Mouse (Mus musculus): ENCODE data around the gene Mthfs. TPM values are rescaled to one million over a fixed set of nuclear protein-coding genes. Genes with fewer than 3 reads are reported as not detected.

Mthfs gene
- polyA plus RNA-seq, 1 experiment from 2014 or later = 16.6 TPM

DNA sequence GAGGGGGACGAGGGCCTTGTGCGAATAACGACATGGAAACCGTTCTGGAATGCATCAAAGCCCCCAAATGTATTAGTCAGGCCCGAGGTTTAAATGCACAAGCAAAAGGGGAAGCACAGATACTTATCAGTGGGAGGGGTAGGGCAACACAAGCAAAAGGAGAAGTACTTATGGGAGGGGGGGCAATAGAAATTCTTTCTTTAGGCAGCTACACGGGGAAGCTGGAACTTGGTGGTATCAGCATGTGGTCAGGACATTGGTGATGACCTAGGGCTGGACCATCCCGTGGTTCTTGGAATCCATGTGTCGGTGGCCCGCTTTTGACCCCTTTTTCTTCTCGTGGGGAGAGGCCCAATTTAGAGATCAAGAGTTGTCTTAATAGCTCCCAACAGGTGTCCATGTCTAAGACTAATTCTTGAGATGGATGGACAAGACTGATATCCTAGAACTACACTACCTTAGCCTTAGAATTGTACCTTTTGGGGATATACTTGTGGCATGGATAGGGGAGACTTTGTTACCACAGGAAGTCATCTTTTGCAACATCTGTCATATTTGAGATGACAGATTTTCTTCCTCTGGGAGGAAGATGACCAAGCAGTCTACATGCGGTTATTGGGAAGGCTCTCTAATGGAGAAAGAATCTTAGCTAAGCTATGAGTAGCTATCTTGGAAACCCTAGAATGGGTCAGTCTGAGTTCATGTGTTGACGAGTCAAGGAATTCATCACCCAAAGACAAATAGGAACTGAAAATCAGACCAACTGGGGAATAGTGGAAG lies 46.3 kb downstream of the Mthfs start:
- ATAC-seq (ENCODE audit: extremely low read depth, insufficient number of reproducible peaks, low FRiP score, low TSS enrichment) = no peak

DNA sequence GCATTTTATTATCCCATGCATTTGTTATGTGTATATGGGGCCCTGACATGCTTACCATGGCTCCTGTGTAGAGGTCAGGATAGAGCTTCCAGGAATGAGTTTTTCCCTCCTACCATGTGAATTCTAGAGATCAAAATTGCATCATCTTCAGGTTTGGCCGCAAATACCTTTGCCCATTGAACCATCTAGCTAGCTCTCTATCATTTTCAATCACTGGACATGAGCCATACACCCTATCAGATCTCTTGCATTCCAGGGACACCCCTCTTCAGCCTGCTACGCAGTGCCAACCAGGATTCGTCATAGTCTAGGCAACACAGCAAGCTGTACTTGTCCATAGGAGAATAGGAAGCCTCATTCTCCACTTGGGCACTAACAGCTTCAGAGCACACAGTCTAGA lies 53.5 kb downstream of the Mthfs start:
- H3K9me3 ChIP-seq = no peaks in the 10 kb centered on the region
- no peak overlapping the region for H3K4me2 ChIP-seq
- 80% methylated on average over 3 of the region's 3 CpGs for WGBS
- ATAC-seq (ENCODE audit: extremely low read depth, insufficient number of reproducible peaks, low FRiP score, low TSS enrichment) = no peak
- no peak overlapping the region for H3K4me3 ChIP-seq
- no peak overlapping the region for H3K27ac ChIP-seq (replicated peaks)
- H3K27me3 ChIP-seq (replicated peaks) = no peaks in the 10 kb centered on the region
- no peaks in the 10 kb centered on the region for H3K36me3 ChIP-seq
- no peaks in the 10 kb centered on the region for H3K4me1 ChIP-seq
- no peak overlapping the region for H3K9ac ChIP-seq

More for the DNA sequence above, 46.3 kb downstream of the Mthfs start:
- Histone ChIP-seq H3K4me3 (no peak overlapping the region), H3K27me3 (replicated peaks) (no peaks in the 10 kb centered on the region), H3K9me3 (no peaks in the 10 kb centered on the region), H3K4me1 (no peaks in the 10 kb centered on the region), H3K4me2 (no peak overlapping the region), H3K27ac (replicated peaks) (no peak overlapping the region), H3K36me3 (no peaks in the 10 kb centered on the region), H3K9ac (no peak overlapping the region)
- WGBS = 76% methylated on average over 12 of the region's 12 CpGs

DNA sequence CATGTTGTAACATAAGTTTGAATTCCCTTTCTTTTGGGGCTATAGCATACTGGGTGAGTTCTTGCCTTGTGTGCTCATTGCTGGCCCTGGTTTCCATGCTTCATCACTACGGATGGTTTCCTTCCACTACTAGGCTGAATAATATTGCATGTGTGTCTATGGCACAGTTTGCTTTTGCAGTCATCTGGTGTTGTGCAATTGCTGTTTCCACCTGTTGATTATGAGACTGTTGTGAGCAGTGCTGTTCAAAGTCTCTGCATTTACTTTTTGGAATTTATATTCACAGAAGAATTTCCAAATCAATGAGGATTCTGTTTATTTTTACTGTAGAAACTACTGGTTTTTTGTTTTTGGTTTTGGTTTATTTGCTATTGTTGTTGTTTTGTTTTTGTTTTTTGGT lies 54.1 kb downstream of the Mthfs start:
- Histone ChIP-seq H3K36me3 (no peaks in the 10 kb centered on the region), H3K27me3 (replicated peaks) (no peaks in the 10 kb centered on the region), H3K4me3 (no peak overlapping the region), H3K4me1 (no peaks in the 10 kb centered on the region), H3K27ac (replicated peaks) (no peak overlapping the region), H3K4me2 (no peak overlapping the region), H3K9me3 (peaks cover 5% of the 10 kb centered on the region; the same call in 1 of the 2 replicates), H3K9ac (no peak overlapping the region)
- 79% methylated on average over 1 of the region's 1 CpGs for WGBS
- ATAC-seq (ENCODE audit: extremely low read depth, insufficient number of reproducible peaks, low FRiP score, low TSS enrichment) = no peak

DNA sequence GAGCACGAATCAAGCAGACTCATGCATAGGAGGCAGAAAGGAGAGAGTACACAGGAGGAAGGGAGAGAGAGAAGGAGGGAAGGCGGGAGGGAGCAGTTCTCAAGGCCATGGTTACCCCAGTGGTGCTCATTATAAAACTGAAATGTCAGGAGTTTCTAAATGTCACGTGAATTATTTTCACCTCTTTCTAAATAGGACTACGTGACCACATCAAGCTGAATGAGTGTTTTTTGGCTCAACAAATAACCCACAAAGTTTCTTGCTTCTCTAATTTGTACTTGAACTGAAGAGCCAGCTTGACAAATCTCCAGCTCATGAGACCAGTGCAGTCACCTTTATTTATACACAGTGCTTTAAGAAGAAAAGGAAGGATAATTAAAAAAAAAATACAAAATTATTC lies 56.6 kb downstream of the Mthfs start:
- Histone ChIP-seq H3K9me3 (peaks cover 9% of the 10 kb centered on the region; the same call in 1 of the 2 replicates), H3K4me3 (no peak overlapping the region), H3K27ac (replicated peaks) (no peak overlapping the region), H3K27me3 (replicated peaks) (no peaks in the 10 kb centered on the region), H3K9ac (no peak overlapping the region), H3K36me3 (no peaks in the 10 kb centered on the region), H3K4me2 (no peak overlapping the region), H3K4me1 (no peaks in the 10 kb centered on the region)
- 74% methylated on average over 4 of the region's 4 CpGs for WGBS
- no peak for ATAC-seq (ENCODE audit: extremely low read depth, insufficient number of reproducible peaks, low FRiP score, low TSS enrichment)

DNA sequence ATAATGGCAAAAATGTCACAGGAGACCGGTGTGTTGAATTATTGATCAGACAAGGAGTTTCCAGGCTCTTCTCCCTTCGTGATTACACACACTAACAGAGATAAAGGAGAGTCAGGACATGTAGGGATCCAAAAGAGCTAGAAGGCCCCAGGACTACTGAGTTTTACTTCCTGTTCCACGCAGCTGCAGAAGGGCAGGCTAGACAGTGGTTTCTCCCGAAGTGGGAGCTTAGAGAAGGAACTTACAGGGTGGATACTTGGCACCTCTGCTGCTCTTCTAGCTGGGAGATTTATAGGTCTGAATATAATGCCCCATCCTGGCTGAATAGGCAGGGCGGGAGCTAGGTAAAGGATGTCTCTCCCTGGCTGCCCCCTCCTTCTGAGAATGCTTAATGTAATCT lies 57.1 kb downstream of the Mthfs start:
- Histone ChIP-seq H3K9ac (no peak overlapping the region), H3K4me2 (no peak overlapping the region), H3K27ac (replicated peaks) (no peak overlapping the region), H3K36me3 (no peaks in the 10 kb centered on the region), H3K27me3 (replicated peaks) (no peaks in the 10 kb centered on the region), H3K4me1 (no peaks in the 10 kb centered on the region), H3K9me3 (peaks cover 9% of the 10 kb centered on the region; the same call in 1 of the 2 replicates), H3K4me3 (no peak overlapping the region)
- 55% methylated on average over 5 of the region's 5 CpGs for WGBS
- no peak for ATAC-seq (ENCODE audit: extremely low read depth, insufficient number of reproducible peaks, low FRiP score, low TSS enrichment)

DNA sequence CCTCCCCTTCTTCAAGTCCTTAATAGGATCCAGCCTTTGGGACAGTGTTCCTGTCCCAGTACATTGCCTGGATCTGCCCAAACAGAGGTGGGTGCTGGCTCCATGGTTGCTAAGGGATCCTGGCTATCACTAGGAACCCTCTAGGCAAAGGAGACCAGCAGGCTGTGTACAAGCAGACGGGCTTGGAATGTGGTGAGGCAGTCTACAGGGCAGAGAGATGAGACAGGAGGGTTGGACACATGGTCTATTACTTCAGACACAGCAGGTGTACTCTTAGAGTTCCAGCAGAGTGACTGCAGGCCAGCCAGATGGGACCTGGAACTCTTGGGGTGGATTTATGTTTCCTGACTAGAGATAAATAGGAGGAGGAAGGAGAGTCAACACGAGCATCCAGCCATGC lies 59.9 kb downstream of the Mthfs start:
- Histone ChIP-seq H3K4me2 (no peak overlapping the region), H3K9me3 (peaks cover 9% of the 10 kb centered on the region; the same call in 1 of the 2 replicates), H3K9ac (no peak overlapping the region), H3K36me3 (no peaks in the 10 kb centered on the region), H3K27ac (replicated peaks) (no peak overlapping the region), H3K4me3 (no peak overlapping the region), H3K4me1 (no peaks in the 10 kb centered on the region), H3K27me3 (replicated peaks) (no peaks in the 10 kb centered on the region)
- no peak for ATAC-seq (ENCODE audit: extremely low read depth, insufficient number of reproducible peaks, low FRiP score, low TSS enrichment)
- 72% methylated on average over 2 of the region's 2 CpGs for WGBS

DNA sequence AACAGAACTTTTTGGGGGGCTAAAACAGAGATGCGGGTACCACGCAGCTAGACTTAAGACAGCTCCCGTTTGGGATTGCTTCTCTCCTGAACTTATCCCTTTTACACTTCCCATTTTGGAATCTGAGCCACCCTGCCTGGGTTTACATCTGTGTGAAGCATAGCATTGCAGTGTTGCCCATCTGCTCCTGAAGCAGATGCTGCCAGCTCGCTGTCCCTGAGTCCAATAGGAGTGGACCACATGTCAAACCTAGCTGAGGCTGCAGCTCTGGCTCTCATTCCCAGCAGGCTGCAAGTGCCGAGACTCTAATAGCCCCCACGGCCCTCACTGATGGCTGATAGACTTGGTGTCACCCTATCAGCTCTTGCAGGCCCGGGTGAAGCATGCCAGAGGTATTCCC lies 63.3 kb downstream of the Mthfs start:
- no peak for ATAC-seq (ENCODE audit: extremely low read depth, insufficient number of reproducible peaks, low FRiP score, low TSS enrichment)
- H3K4me2 ChIP-seq = no peak overlapping the region
- no peak overlapping the region for H3K4me3 ChIP-seq
- 52% methylated on average over 7 of the region's 7 CpGs for whole genome bisulfite sequencing
- no peaks in the 10 kb centered on the region for H3K27me3 ChIP-seq (replicated peaks)
- H3K4me1 ChIP-seq = no peaks in the 10 kb centered on the region
- H3K9ac ChIP-seq = no peak overlapping the region
- no peaks in the 10 kb centered on the region for H3K36me3 ChIP-seq
- no peak overlapping the region for H3K27ac ChIP-seq (replicated peaks)
- H3K9me3 ChIP-seq = peaks cover 9% of the 10 kb centered on the region; the same call in 1 of the 2 replicates

DNA sequence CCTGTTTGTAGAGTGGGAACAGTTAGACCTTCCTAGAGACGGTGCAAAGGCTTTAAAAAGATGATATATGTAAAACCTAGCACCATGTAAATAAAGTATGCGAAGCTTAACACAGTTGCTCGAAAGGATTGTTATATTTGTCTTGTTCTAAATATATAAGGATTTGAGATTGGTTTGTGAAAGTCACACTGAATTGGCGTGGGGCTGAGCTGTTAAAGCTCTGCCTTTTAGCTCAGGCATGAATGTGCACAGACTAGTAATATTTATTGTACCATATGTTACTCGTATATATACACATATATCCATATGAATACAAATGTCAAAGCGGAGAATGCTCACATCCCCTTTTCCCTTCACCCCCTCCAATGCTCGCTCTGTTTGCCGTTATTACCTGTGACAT lies 67.7 kb downstream of the Mthfs start:
- H3K9ac ChIP-seq = no peak overlapping the region
- H3K4me3 ChIP-seq = no peak overlapping the region
- H3K4me1 ChIP-seq = no peaks in the 10 kb centered on the region
- no peaks in the 10 kb centered on the region for H3K27me3 ChIP-seq (replicated peaks)
- no peak overlapping the region for H3K27ac ChIP-seq (replicated peaks)
- H3K9me3 ChIP-seq = no peaks in the 10 kb centered on the region
- H3K36me3 ChIP-seq = no peaks in the 10 kb centered on the region
- ATAC-seq (ENCODE audit: extremely low read depth, insufficient number of reproducible peaks, low FRiP score, low TSS enrichment) = no peak
- no peak overlapping the region for H3K4me2 ChIP-seq
- 76% methylated on average over 8 of the region's 8 CpGs for WGBS

DNA sequence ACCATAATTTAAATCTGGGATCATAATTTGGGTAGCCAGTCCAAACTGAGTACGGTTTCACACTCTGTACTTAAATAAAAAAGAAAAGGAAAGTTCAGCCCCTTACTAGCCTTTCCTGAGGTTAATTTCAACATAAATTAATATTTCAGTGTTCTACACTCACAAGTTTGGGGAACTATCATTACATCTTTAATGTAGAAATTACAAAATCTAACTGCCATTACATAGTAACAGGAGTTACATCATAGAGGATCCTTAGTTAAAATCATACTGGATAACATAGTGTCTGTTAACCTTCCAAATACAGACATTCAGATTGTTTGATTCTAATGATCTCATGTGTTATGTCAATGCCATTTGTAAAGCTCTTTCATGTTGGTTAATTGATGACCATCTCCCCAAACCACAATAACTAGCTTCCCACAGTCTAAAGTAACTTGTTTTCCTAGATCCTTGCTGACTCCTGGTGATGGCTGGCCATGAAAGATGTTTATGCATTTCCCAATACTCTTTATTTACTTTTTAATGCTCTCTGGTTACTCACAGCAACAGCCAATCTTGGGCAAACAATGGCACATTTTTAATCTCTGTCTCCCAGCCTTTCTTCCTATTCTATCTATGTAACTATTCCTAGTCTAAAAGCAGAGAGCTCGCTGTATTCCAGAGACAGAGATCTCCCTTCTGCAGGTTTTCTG lies 72.0 kb downstream of the Mthfs start:
- H3K36me3 ChIP-seq = no peaks in the 10 kb centered on the region
- no peak overlapping the region for H3K27ac ChIP-seq (replicated peaks)
- no peaks in the 10 kb centered on the region for H3K4me1 ChIP-seq
- H3K9me3 ChIP-seq = no peaks in the 10 kb centered on the region
- no peak overlapping the region for H3K4me3 ChIP-seq
- 81% methylated on average over 2 of the region's 2 CpGs for WGBS
- no peaks in the 10 kb centered on the region for H3K27me3 ChIP-seq (replicated peaks)
- no peak overlapping the region for H3K4me2 ChIP-seq
- no peak overlapping the region for H3K9ac ChIP-seq
- ATAC-seq (ENCODE audit: extremely low read depth, insufficient number of reproducible peaks, low FRiP score, low TSS enrichment) = no peak

DNA sequence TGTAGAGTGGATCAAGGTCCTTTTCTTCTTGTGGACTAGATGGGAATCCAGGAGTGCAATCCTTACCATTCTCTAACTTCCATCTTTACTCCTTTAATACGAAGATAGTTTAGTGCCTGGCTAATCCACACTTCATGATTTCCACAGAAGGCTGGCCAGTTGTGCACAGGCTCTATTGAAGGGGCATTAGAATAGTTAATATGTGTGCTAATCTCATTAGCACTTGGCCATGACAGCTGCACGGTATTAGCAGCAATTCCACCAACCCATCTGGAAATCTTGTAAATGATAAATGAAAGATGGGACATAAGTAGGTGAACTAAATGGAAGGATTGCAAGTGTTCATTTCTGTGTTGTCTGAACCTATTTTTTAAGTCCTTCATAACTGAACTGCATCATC lies 77.6 kb downstream of the Mthfs start:
- H3K27me3 ChIP-seq (replicated peaks) = no peaks in the 10 kb centered on the region
- no peaks in the 10 kb centered on the region for H3K9me3 ChIP-seq
- WGBS = 72% methylated on average over 2 of the region's 2 CpGs
- no peaks in the 10 kb centered on the region for H3K4me1 ChIP-seq
- H3K9ac ChIP-seq = no peak overlapping the region
- H3K4me3 ChIP-seq = no peak overlapping the region
- H3K4me2 ChIP-seq = no peak overlapping the region
- H3K27ac ChIP-seq (replicated peaks) = no peak overlapping the region
- H3K36me3 ChIP-seq = no peaks in the 10 kb centered on the region
- no peak for ATAC-seq (ENCODE audit: extremely low read depth, insufficient number of reproducible peaks, low FRiP score, low TSS enrichment)

DNA sequence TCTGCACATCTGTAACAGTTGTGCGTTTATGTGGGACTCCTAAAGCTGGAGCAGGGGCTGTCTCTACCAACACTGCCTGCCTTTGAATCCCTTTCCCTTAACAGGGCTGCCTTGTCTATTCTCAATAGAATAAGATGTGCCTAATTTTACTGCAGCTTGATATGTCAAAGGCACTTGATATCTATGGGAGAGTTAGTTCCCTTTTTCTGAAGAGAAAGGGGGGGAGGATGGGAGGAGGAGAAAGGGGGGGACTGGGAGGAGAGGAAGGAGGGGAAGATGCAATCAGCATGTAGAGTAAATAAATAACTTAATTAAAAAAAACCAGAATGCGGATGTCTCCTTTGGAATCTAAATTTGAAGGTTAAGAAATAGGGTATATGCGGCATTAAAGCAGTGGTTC lies 82.9 kb downstream of the Mthfs start:
- Histone ChIP-seq H3K36me3 (no peaks in the 10 kb centered on the region), H3K27me3 (replicated peaks) (no peaks in the 10 kb centered on the region), H3K4me3 (no peak overlapping the region), H3K27ac (replicated peaks) (no peak overlapping the region), H3K9ac (no peak overlapping the region), H3K9me3 (no peaks in the 10 kb centered on the region), H3K4me2 (no peak overlapping the region), H3K4me1 (no peaks in the 10 kb centered on the region)
- ATAC-seq (ENCODE audit: extremely low read depth, insufficient number of reproducible peaks, low FRiP score, low TSS enrichment) = no peak
- 85% methylated on average over 3 of the region's 3 CpGs for WGBS

DNA sequence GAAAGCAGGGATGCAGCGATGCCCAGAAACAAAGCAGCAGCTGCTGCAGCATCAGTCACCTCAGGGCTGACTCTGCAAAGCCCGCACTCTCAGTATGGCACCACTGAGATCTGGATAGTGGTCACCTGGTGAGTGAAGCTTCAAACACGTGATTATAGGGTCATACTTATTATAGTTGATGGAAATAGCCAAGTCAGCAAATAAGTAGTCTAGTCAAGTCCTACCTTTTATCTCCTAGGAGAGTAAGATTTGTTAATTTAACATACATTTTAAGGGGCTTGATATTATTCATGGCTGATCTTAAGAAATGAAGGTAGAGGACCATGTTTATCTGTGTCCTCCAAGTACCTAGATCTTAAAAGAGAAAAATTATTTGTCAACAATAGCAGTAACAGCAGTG lies 83.6 kb downstream of the Mthfs start:
- Histone ChIP-seq H3K4me3 (no peak overlapping the region), H3K36me3 (no peaks in the 10 kb centered on the region), H3K4me2 (no peak overlapping the region), H3K9me3 (no peaks in the 10 kb centered on the region), H3K9ac (no peak overlapping the region), H3K27ac (replicated peaks) (no peak overlapping the region), H3K4me1 (no peaks in the 10 kb centered on the region), H3K27me3 (replicated peaks) (no peaks in the 10 kb centered on the region)
- no peak for ATAC-seq (ENCODE audit: extremely low read depth, insufficient number of reproducible peaks, low FRiP score, low TSS enrichment)
- 58% methylated on average over 3 of the region's 3 CpGs for WGBS

Measured in heart, embryonic 13.5 days (tissue).